Mouse (Mus musculus): ENCODE data around the gene Gpr27.

DNA sequence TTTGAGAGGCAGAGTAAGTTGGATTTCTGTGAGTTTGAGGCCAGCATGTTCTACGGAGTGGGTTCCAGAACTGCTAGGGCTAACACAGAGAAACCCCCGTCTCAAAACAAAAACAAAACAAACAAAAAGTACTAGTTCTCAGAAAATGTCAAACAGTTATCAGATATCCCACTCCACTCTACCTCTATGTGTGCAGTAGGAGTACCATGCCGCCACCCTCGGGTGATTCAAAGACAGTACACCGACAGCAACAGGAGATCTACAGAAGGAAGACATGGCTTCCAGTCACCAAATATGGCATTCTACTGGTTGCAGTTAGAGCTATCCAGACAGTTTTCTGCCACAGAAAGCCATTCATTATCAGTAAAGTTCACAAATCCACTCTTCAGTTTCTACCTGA is 47.6 kb upstream of the Gpr27 start:
- TF ChIP-seq CTCF (IDR thresholded peaks at IDR 0.05): peak; percentile 39
- TF ChIP-seq EP300 (IDR thresholded peaks at IDR 0.05): no peak

Data from lung, postnatal 0 days (tissue).